Mouse (Mus musculus): Measurements from ENCODE around the gene Rae1.

Gene Rae1

DNA sequence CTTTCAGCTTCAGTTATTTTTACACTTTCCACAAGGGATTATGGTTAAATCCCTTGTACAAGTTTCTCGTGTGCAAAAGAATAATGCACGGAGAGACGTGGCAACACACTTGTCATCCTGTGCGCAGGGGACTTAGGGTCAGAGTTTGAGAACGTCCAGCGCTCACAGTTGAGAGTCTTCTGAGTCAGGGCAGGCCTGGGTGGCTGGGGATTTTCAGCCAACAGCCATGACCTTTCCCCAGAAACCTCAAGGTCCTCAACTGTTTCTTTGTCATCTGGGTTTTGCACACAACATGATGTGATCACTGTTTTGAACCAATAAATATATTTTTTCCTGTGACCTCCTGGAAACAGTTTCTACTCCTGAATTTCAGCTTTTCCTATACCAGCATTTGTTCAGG, 9.8 kb upstream of the Rae1 start:
- no peak for DNase-seq (ENCODE audit: low read depth, low spot score)

DNA sequence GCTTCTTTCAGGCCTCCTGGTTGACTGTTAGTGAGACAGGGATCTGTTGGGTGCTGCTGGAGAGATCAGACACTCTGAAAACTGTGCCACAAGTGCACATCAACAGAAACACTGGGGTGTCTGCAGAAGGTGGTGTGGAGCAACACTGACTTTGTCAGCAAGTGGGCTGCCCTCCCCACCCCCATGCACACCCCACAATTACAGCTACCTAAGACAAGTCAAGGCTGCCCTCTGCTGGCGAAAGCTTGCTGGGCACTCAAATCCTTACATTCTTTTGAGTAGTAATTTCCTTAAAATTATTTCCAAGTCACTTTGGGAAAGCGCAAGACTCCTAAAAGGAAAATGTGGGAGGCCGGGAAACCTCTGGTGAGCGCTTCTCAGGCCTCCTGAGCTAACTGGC, 3.7 kb upstream of the Rae1 start:
- peak; percentile 89 for DNase-seq (ENCODE audit: low read depth, low spot score)

GRCm38 (mm10) chr2:172997748-172998147, 2.2 kb upstream of the Rae1 start:
- no peak for DNase-seq (ENCODE audit: low read depth, low spot score)

- no peak for DNase-seq (ENCODE audit: low read depth, low spot score)
Measured at GRCm38 (mm10) chr2:172998478-172998877, 1.4 kb upstream of the Rae1 start.

DNA sequence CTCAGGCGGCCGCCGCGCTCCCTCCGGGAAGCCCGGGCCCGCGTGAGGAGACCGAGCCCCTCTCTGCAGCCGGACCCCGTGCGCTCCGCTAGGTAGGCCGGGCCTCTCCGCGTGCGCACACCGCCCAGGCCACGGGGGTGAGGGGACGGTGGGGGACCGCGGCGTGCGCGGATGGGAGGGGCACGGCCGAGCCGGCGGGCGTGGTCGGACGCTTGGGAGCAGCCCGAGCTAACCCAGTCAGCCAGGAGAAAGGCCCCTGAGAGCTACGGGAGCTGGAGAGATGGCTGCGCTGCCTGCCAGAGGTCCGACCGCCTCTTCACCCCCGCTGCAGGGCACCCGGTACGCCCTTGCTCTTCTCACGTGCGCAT, 352 bp downstream of the Rae1 start:
- DNase-seq (ENCODE audit: low read depth, low spot score) = no peak

DNA sequence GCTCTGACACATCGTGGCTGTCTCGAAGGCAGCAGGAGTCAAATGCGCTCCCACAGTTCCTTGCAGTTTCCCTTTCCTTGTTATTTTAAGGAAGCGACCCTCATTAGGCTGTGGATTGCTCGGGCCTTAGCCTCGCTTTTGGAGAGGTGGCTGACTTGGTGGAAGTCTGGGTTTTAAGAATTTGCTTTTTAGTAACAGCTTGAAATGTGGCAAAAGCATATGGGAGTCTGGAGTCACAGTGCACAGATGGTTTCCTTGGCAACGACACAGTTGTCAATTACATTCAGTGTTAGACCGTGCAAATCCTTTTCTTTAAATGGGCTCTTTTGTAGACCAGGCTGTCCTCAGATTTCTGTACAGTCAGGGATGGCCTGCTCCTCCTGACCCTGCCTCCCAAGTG, 1.0 kb downstream of the Rae1 start:
- no peak for DNase-seq (ENCODE audit: low read depth, low spot score)

- no peak for DNase-seq (ENCODE audit: low read depth, low spot score)
Measured at GRCm38 (mm10) chr2:173003737-173004136, 3.8 kb downstream of the Rae1 start.

- DNase-seq (ENCODE audit: low read depth, low spot score) = no peak
Measured at GRCm38 (mm10) chr2:173010220-173010717, 10.4 kb downstream of the Rae1 start.

DNA sequence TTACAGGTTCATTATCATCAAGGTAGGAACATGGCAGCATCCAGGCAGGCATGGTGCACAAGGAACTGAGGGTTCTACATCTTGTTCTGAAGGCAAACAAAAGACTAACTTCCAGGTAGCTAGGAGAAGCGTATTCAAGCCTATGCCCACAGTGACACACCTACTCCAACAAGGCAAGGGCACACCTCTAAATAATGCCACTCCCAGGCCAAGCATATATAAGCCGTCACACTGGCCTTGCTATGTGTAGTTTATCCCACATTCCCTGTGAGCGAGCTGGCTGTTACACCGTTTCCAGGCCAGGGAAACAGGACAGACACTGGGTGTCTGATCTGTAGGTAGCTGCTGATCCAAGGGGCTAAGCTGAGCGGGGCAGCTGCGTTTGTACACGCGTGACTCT, 11.5 kb downstream of the Rae1 start:
- no peak for DNase-seq (ENCODE audit: low read depth, low spot score)

- DNase-seq (ENCODE audit: low read depth, low spot score) = no peak
Measured at GRCm38 (mm10) chr2:173014741-173015287, 14.9 kb downstream of the Rae1 start.

DNA sequence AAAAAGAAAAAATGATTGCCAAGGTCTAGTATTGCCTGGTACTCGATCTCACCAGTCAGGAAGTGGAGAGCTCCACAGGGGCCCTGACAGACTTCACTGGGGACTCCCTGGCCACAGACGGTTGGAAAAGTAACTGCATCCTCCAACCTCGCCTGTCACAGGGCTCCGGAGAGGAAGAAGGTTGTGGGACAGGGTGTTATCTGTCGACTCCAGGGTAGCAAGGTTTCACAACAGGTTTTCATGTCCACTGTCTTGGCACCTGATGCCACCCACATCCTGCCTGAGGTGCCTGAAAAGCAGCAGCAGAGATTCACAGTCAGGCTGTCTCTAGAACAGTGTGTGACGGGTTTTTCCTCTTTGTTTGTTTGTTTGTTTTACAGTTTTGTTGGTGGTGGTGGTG, 18.0 kb downstream of the Rae1 start:
- peak; percentile 79 for DNase-seq (ENCODE audit: low read depth, low spot score)

DNA sequence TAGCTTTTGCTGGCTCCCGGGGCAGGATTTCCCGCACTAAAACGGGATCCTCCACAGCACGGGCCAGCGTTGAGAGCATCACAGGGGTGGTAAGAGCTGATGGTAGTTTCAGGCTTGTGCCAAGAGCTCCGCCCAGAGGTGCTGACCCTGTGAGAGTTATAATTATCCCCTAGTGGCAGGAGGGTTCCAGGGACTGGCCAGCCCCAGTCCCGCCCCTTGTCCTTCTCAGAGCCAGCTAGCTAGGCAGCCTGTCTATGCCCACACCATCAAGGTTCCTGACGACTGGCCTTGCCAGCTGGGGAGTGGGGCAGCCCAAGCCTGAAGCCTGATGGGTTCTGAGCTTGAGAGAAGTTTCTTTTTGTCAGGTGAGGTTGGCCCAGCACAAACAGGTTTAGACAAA, 18.7 kb downstream of the Rae1 start:
- peak; percentile 26 for DNase-seq (ENCODE audit: low read depth, low spot score)

GRCm38 (mm10) chr2:173019322-173019721, 19.4 kb downstream of the Rae1 start:
- peak; percentile 61 for DNase-seq (ENCODE audit: low read depth, low spot score)

DNA sequence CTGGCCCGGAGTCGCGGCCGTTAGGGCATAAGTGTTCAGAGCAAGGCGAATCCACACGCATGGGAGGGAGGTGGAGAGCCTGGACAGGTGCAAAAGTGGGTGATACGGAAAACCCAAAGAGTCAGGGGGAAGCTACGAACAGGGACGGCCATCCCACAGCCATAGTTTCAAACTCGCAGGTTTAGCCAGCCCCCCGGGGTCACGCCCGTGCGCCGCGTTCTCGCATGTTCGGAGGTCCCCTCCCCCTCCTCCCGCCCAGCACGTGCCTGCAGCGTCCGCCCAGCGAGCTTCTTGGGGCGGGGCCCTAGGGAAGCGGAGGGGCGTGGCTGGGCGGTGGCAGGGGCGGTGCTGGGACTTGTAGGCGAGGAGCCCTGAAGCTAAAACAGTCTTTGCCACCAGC, 19.9 kb downstream of the Rae1 start:
- DNase-seq (ENCODE audit: low read depth, low spot score) = peak; percentile 96

DNA sequence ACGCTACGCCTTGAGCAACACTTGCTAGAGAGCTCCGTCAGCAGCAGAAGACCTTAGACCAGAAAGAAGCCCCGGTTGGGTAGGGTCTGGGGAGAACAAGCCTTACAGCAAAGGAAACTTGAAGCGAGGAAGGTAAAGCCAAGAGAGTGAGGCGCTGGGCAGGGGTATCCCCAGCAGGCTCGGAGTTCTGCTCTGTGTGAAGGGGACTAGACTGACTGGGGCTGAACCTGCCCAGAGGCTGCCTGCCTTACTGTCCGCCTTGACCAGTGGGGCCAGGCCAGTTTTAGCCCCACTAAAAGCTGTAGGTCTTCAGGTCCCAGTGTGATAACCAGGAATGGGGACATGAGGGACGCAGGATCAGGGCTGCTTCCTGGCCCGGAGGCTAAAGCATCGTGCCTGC, 20.5 kb downstream of the Rae1 start, which contains the start of gene Rbm38:
Gene Rbm38, plus strand, starts transcription at position 69 of the 400 bp plus-strand sequence.
- peak; percentile 23 for DNase-seq (ENCODE audit: low read depth, low spot score)

- peak; percentile 96 for DNase-seq (ENCODE audit: low read depth, low spot score)
Measured at GRCm38 (mm10) chr2:173021633-173022055, 21.7 kb downstream of the Rae1 start.

DNA sequence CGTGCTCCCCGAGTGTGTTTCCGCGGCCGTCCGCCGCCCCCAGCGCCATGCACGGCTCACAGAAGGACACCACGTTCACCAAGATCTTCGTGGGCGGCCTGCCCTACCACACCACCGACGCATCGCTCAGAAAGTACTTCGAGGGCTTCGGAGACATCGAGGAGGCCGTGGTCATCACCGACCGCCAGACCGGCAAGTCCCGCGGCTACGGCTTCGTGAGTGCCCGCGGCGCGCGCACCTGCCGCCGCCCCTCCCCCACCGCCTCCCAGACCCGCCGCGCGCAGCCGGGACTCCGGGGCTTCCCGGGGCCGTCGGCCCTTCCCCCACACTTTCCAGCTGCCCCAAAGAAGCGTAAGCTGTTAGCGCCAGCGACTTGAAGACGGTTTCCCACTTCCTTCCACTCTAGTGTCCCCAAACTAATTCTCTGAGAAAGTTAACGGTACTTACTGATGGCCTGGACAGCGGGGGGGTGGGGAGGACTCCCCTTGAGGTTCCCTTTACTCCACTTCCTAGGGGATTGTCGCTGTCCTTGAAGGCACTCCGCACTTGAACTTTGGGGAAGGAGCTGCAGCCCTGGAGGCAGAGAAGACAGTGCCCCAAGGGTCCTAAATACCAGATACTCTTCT, 22.3 kb downstream of the Rae1 start:
- peak; percentile 81 for DNase-seq (ENCODE audit: low read depth, low spot score)

GRCm38 (mm10) chr2:173022813-173023212, 22.9 kb downstream of the Rae1 start:
- DNase-seq (ENCODE audit: low read depth, low spot score) = peak; percentile 30

DNA sequence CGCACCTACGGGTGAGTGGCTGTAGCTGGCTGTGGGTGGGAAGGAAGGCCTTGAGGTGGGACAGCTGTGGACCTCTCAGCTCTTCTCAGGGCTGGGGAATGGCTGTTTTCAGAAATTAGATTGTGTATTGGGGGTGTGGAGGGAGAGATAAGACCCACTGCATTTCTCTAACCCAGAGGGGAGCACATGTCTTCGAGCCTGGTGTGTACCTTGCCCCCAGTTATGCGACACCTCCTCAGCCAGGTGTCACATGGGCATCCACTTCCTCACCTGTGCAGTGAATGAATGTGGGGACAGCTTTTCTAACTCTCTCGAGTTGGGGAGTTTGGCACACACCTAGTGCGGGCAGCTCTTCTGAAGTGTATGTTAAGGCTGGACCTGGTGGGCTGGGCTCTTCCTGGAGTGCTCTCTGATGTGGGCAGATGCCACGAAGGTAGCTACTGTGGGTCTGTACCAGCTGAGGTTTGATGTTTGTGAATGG, 23.5 kb downstream of the Rae1 start:
- peak; percentile 76 for DNase-seq (ENCODE audit: low read depth, low spot score)

GRCm38 (mm10) chr2:173023966-173024365, 24.0 kb downstream of the Rae1 start:
- no peak for DNase-seq (ENCODE audit: low read depth, low spot score)

GRCm38 (mm10) chr2:173024392-173024791, 24.5 kb downstream of the Rae1 start:
- DNase-seq (ENCODE audit: low read depth, low spot score) = peak; percentile 43

- DNase-seq (ENCODE audit: low read depth, low spot score) = peak; percentile 18
Measured at GRCm38 (mm10) chr2:173024938-173025337, 25.0 kb downstream of the Rae1 start.

DNA sequence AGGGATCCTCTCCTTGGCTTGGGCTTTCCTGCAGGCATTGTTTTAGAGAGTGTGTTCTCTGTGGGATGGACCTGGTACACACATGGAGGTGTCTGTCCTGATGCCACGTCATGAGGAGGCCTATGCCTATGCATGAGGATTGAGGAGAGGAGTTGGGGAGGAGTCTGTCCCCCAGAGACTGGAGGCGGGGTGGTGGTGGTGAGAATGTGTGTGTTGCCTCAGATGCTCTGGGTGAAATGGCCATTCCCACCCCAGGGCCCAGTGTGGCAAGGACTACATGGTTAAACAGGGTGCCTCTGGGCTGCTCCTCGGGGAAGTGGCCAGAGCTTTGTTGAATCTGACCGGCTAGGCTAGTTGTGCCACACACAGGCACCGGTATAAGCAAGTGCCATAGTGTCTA, 26.4 kb downstream of the Rae1 start:
- DNase-seq (ENCODE audit: low read depth, low spot score) = no peak

Data from CD4-positive, CD25-positive, alpha-beta regulatory T cell, adult 2 months (primary cell).